Mouse (Mus musculus) cortical plate, adult 2 months (tissue): ENCODE data around the gene Tyk2.

Experiments used
- CTCF ChIP-seq: fragments of 200-500 bp; IDR thresholded peaks from 2 replicates; pipeline ENCODE4 v1.5.1; 2011; ENCODE audit warnings: mild to moderate bottlenecking, control low read depth, low read length; ENCODE audit not compliant: insufficient read depth; ENCODE audit errors: extremely low read depth
- POLR2A ChIP-seq: fragments of 200-500 bp; IDR thresholded peaks from 2 replicates; pipeline ENCODE4 v1.6.1; 2011; ENCODE audit warnings: mild to moderate bottlenecking, low read length, control low read depth; ENCODE audit not compliant: insufficient read depth; ENCODE audit errors: extremely low read depth

GRCm38 (mm10) chr9:21172364-21172763, 41.3 kb upstream of the Tyk2 start:
- TF ChIP-seq POLR2A (no peak), CTCF (no peak)
